Comparison of ENCODE assay signal across 25 mouse cellular contexts in genomic region chr1:166395661-166396060, GRCm38 (mm10). TPM values are rescaled to one million over a fixed set of nuclear protein-coding genes. Genes with fewer than 3 reads are reported as not detected.
A peak's percentile ranks its signal among the peaks of the same experiment; 100 is the strongest.
DNase-seq lines count a peak whose midpoint lies in the region; ATAC-seq and TF ChIP-seq lines count a peak whose summit lies in the region.
"Had no signal": no experiment of that assay in that cellular context is flagged by ENCODE, and none has a peak within 500 bp of the region (broad histone marks: within the 10 kb centered on the region; RNA-seq: fewer than 3 reads in every experiment).

No protein-coding gene starts in this region.

- 93% methylated on average over 5 of the region's 5 CpGs for WGBS in midbrain, embryonic 10.5 days
- 89% methylated on average over 5 of the region's 5 CpGs for WGBS in midbrain, embryonic 15.5 days

- H3K9ac ChIP-seq in midbrain, embryonic 15.5 days, result no peak overlapping the region
- H3K9ac ChIP-seq: embryonic facial prominence, embryonic 12.5 days; embryonic facial prominence, embryonic 15.5 days; forebrain, embryonic 12.5 days; forebrain, embryonic 15.5 days; hindbrain, embryonic 12.5 days; hindbrain, embryonic 15.5 days; intestine, embryonic 15.5 days had no signal

- no peak for ATAC-seq in midbrain, embryonic 15.5 days (replicated peaks)
- ATAC-seq: forebrain, embryonic 15.5 days; Patski had no signal

- H3K27ac ChIP-seq in midbrain, embryonic 10.5 days (replicated peaks), result no peak overlapping the region
- H3K27ac ChIP-seq in midbrain, embryonic 15.5 days, result no peak overlapping the region
- H3K27ac ChIP-seq in embryonic fibroblast, embryonic 13.5 days (ENCODE audit: insufficient read depth, low read length), result peak overlapping the region; percentile 3; the same call in 1 of the 2 replicates
- H3K27ac ChIP-seq: embryonic facial prominence, embryonic 12.5 days; embryonic facial prominence, embryonic 15.5 days; forebrain, embryonic 12.5 days; forebrain, embryonic 15.5 days; gastrocnemius, adult 2 months; heart, adult 2 months; hindbrain, embryonic 12.5 days; hindbrain, embryonic 15.5 days; intestine, embryonic 15.5 days had no signal

- no peaks in the 10 kb centered on the region for H3K4me1 ChIP-seq in midbrain, embryonic 10.5 days
- no peaks in the 10 kb centered on the region for H3K4me1 ChIP-seq in midbrain, embryonic 15.5 days
- H3K4me1 ChIP-seq in embryonic fibroblast, embryonic 13.5 days (ENCODE audit: control insufficient read depth, insufficient read depth, low read length), result peaks cover 9% of the 10 kb centered on the region
- H3K4me1 ChIP-seq: embryonic facial prominence, embryonic 12.5 days; embryonic facial prominence, embryonic 15.5 days; forebrain, embryonic 12.5 days; forebrain, embryonic 15.5 days; hindbrain, embryonic 12.5 days; hindbrain, embryonic 15.5 days; intestine, embryonic 15.5 days had no signal

- peaks cover 100% of the 10 kb centered on the region for H3K36me3 ChIP-seq in midbrain, embryonic 10.5 days
- peaks cover 75% of the 10 kb centered on the region for H3K36me3 ChIP-seq in midbrain, embryonic 15.5 days (replicated peaks)

- H3K27me3 ChIP-seq in midbrain, embryonic 10.5 days (ENCODE audit: low read depth, poor library complexity, severe bottlenecking), result no peaks in the 10 kb centered on the region
- no peaks in the 10 kb centered on the region for H3K27me3 ChIP-seq in midbrain, embryonic 15.5 days (replicated peaks)
- H3K27me3 ChIP-seq: embryonic facial prominence, embryonic 12.5 days; embryonic facial prominence, embryonic 15.5 days; forebrain, embryonic 12.5 days; forebrain, embryonic 15.5 days; hindbrain, embryonic 12.5 days; hindbrain, embryonic 15.5 days; intestine, embryonic 15.5 days; Patski had no signal

- TF ChIP-seq CTCF in embryonic fibroblast, embryonic 13.5 days (IDR thresholded peaks at IDR 0.05; ENCODE audit: borderline replicate concordance, insufficient read depth, low read length), result no peak

- no peak for TF ChIP-seq POLR2A in embryonic fibroblast, embryonic 13.5 days (IDR thresholded peaks at IDR 0.05; ENCODE audit: low read depth, low read length)

- H3K4me3 ChIP-seq in midbrain, embryonic 10.5 days, result no peak overlapping the region
- no peak overlapping the region for H3K4me3 ChIP-seq in midbrain, embryonic 15.5 days
- no peak overlapping the region for H3K4me3 ChIP-seq in embryonic fibroblast, embryonic 13.5 days (ENCODE audit: insufficient read depth, low read length)
- H3K4me3 ChIP-seq: embryonic facial prominence, embryonic 12.5 days; embryonic facial prominence, embryonic 15.5 days; erythroblast, embryonic 14.5 days; forebrain, embryonic 12.5 days; forebrain, embryonic 15.5 days; gastrocnemius, adult 2 months; heart, adult 2 months; hindbrain, embryonic 12.5 days; hindbrain, embryonic 15.5 days; intestine, embryonic 15.5 days had no signal

- H3K4me2 ChIP-seq in midbrain, embryonic 15.5 days, result no peak overlapping the region
- H3K4me2 ChIP-seq: embryonic facial prominence, embryonic 12.5 days; embryonic facial prominence, embryonic 15.5 days; forebrain, embryonic 12.5 days; forebrain, embryonic 15.5 days; heart, embryonic 11.5 days; hindbrain, embryonic 12.5 days; hindbrain, embryonic 15.5 days; intestine, embryonic 15.5 days had no signal

- no peaks in the 10 kb centered on the region for H3K9me3 ChIP-seq in midbrain, embryonic 10.5 days (replicated peaks)
- H3K9me3 ChIP-seq in midbrain, embryonic 15.5 days, result no peaks in the 10 kb centered on the region
- H3K9me3 ChIP-seq: embryonic facial prominence, embryonic 12.5 days; embryonic facial prominence, embryonic 15.5 days; forebrain, embryonic 12.5 days; forebrain, embryonic 15.5 days; hindbrain, embryonic 12.5 days; hindbrain, embryonic 15.5 days; intestine, embryonic 15.5 days had no signal

- DNase-seq in midbrain, embryonic 10.5 days (ENCODE audit: low spot score), result peak; percentile 2
- DNase-seq in NIH3T3 (ENCODE audit: low read depth), result peak; percentile 22
- no peak for DNase-seq in urinary bladder, postnatal 36 days (ENCODE audit: low spot score in 2 of 2)
- no peak for DNase-seq in ovary, postnatal 36 days (ENCODE audit: low spot score)
- DNase-seq: adrenal gland, postnatal 10 days; adrenal gland, postnatal 36 days; cerebellum, adult 11 months; cerebellum, adult 2 months; cerebellum, adult 9-11 months; cerebellum, postnatal 25 days; gastrocnemius, adult 2 months; gastrocnemius, postnatal 14 days; heart, adult 2 months had no signal

RNA-seq across cellular contexts. Expression of gene Pogk, which starts 14.0 kb away (rescaled TPM):
- polyA plus RNA-seq in midbrain, embryonic 10.5 days (2016; fragmentation: Nextera tagmentation; extraction: Ambion mirVana), result 26.1 and 37.7 TPM in 2 replicates
- polyA plus RNA-seq in midbrain, embryonic 15.5 days (2015; fragmentation: Nextera tagmentation; extraction: Ambion mirVana), result 36.7 and 41.3 TPM in 2 replicates
- polyA plus RNA-seq in embryonic fibroblast, embryonic 13.5 days (2011; ENCODE audit: insufficient read length, low read depth, missing spikeins), result 17.8 and 20.8 TPM in 2 replicates

RNA-seq across cellular contexts. Expression of gene Tada1, which starts 16.8 kb away (rescaled TPM):
- 70.2 and 70.3 TPM in 2 replicates for polyA plus RNA-seq in midbrain, embryonic 10.5 days (2016; fragmentation: Nextera tagmentation; extraction: Ambion mirVana)
- polyA plus RNA-seq in midbrain, embryonic 15.5 days (2015; fragmentation: Nextera tagmentation; extraction: Ambion mirVana), result 90.5 and 94.9 TPM in 2 replicates
- 20.0 and 28.1 TPM in 2 replicates for polyA plus RNA-seq in embryonic fibroblast, embryonic 13.5 days (2011; ENCODE audit: insufficient read length, low read depth, missing spikeins)

Comparison
In these comparisons a context has a peak if more than half of its experiments do, and no peak if none do; other contexts are left out.
1. DNase-seq: peak in midbrain, embryonic 10.5 days (single experiment) and NIH3T3 (single experiment); none in urinary bladder, postnatal 36 days (0 of 2) and ovary, postnatal 36 days (single experiment).